ENCODE assay signal across 8 mouse cellular contexts in genomic region chr14:31933841-31934271, GRCm38 (mm10).
DNase-seq lines count a peak whose midpoint lies in the region; ATAC-seq and TF ChIP-seq lines count a peak whose summit lies in the region.

No protein-coding gene starts in this region.

- WGBS in heart, embryonic 13.5 days, result 2% methylated on average over 12 of the region's 13 CpGs
- WGBS in lung, embryonic 15.5 days, result 3% methylated on average over 13 of the region's 13 CpGs

- DNase-seq in layer of hippocampus, adult 11-12 months (ENCODE audit: low spot score), result peak; percentile 51
- no peak for DNase-seq in layer of hippocampus, adult 9-10 months (ENCODE audit: low spot score)
- DNase-seq in embryo, embryonic 11 days, result peak; percentile 83
- DNase-seq in layer of hippocampus, adult 2 months (ENCODE audit: low spot score in 2 of 2), result peak; percentile 60 to 73
- DNase-seq in right cerebral cortex, adult 2 months (ENCODE audit: low spot score in 2 of 2), result peak; percentile 64 to 75

- ATAC-seq in heart, embryonic 13.5 days (ENCODE audit: extremely low read depth, insufficient number of reproducible peaks, low FRiP score, low TSS enrichment), result peak; percentile 42
- ATAC-seq in lung, embryonic 15.5 days (ENCODE audit: borderline replicate concordance, extremely low read depth, low FRiP score, low TSS enrichment), result peak; percentile 70
- ATAC-seq in inflammation-experienced regulatory T-cells, adult 6 months, result no peak

- no peaks in the 10 kb centered on the region for H3K9me3 ChIP-seq in heart, embryonic 13.5 days
- H3K9me3 ChIP-seq in lung, embryonic 15.5 days, result no peaks in the 10 kb centered on the region

- H3K4me3 ChIP-seq in heart, embryonic 13.5 days, result peak overlapping the region; percentile 52
- H3K4me3 ChIP-seq in layer of hippocampus, adult 2 months, result peak overlapping the region; percentile 54
- peak overlapping the region; percentile 36 for H3K4me3 ChIP-seq in lung, embryonic 15.5 days

- no peak for TF ChIP-seq CTCF in layer of hippocampus, adult 2 months (conservative IDR thresholded peaks at IDR 0.05)

- H3K4me1 ChIP-seq in heart, embryonic 13.5 days, result peaks cover 47% of the 10 kb centered on the region
- peaks cover 40% of the 10 kb centered on the region for H3K4me1 ChIP-seq in lung, embryonic 15.5 days

- 0 out of 2 replicates have a peak overlapping the region, but pooled peaks have one; percentile 48 for H3K27ac ChIP-seq in heart, embryonic 13.5 days (replicated peaks)
- H3K27ac ChIP-seq in layer of hippocampus, adult 2 months, result peak overlapping the region; percentile 88
- H3K27ac ChIP-seq in lung, embryonic 15.5 days, result peak overlapping the region; percentile 59

- H3K9ac ChIP-seq in heart, embryonic 13.5 days, result peak overlapping the region; percentile 79
- H3K9ac ChIP-seq in lung, embryonic 15.5 days, result peak overlapping the region; percentile 29; the same call in 1 of the 2 replicates

- peak overlapping the region; percentile 74 for H3K4me2 ChIP-seq in heart, embryonic 13.5 days
- peak overlapping the region; percentile 66 for H3K4me2 ChIP-seq in lung, embryonic 15.5 days

- no peaks in the 10 kb centered on the region for H3K36me3 ChIP-seq in heart, embryonic 13.5 days
- H3K36me3 ChIP-seq in lung, embryonic 15.5 days, result no peaks in the 10 kb centered on the region

- no peaks in the 10 kb centered on the region for H3K27me3 ChIP-seq in heart, embryonic 13.5 days (replicated peaks)
- no peaks in the 10 kb centered on the region for H3K27me3 ChIP-seq in lung, embryonic 15.5 days
